Mouse (Mus musculus): ENCODE results near the gene Rgma. TPM values are rescaled to one million over a fixed set of nuclear protein-coding genes. Genes with fewer than 3 reads are reported as not detected.

The Rgma gene
- polyA plus RNA-seq, 1 experiment from 2014 or later = 4.8 TPM

DNA sequence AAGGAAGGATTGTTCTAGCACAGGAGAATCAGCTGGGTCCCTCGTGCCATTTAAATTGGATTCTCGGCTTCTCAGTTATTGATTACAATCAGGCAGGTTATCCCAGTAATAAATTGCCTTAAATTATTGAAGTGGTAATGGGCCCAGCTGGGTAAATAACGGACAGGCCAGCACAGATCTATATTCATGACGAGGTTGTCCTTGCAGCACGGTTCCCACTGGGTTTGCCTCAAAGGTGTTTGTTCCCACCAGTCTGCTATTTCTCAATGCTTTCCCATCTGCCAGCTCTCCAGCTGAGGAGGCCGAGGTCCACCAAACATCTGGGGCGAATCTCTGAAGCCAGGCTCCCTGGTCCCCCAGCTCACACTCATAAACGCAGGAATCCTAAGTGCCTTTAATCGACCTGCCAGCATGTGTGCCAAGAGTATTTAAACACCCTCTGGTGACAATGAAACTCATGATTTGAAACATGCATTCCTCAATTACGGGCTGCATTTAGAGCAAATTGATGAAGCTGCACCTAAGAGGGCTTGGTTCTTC lies 26.7 kb upstream of the Rgma start:
- TF ChIP-seq EP300 (IDR thresholded peaks at IDR 0.05) (no peak), CTCF (IDR thresholded peaks at IDR 0.05) (no peak)
- DNase-seq (ENCODE audit: low spot score) (no peak), ATAC-seq (no peak)

DNA sequence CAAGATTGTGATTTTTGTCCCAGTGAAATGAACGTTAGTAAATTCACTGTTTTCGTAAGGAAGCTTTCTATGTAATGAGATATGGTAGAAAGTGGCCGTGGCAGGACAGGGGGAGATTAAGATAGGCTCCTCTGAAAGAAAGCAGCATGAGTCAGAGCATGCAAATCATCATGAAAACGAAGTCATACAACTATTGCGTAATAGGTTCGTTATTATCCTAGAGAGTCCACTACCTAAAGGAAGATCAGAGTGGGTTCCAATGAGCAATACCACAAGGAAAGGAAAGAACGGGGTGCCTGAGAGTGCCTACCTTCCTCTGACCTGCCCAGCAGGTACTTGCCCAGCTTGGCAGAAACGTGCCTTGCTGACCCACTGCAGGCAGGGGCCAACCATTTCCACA lies 26.2 kb upstream of the Rgma start:
- H3K4me1 ChIP-seq (ENCODE audit: insufficient read depth, low read depth, low read length) = no peaks in the 10 kb centered on the region
- ATAC-seq (no peak), DNase-seq (ENCODE audit: low spot score) (no peak)
- H3K4me3 ChIP-seq (ENCODE audit: low read depth, low read length) = no peak overlapping the region
- no peak overlapping the region for H3K27ac ChIP-seq (ENCODE audit: low read length)
- 64% methylated on average over 8 of the region's 8 CpGs for WGBS
- no peaks in the 10 kb centered on the region for H3K36me3 ChIP-seq (ENCODE audit: insufficient read depth, low read length)
- no peaks in the 10 kb centered on the region for H3K9me3 ChIP-seq (ENCODE audit: low read length)
- no peaks in the 10 kb centered on the region for H3K27me3 ChIP-seq (replicated peaks; ENCODE audit: insufficient read depth, low read length)
- no peak overlapping the region for H3K9ac ChIP-seq (replicated peaks; ENCODE audit: low read depth)
- no peak overlapping the region for H3K4me2 ChIP-seq (replicated peaks; ENCODE audit: low read depth, low read length)
- TF ChIP-seq EP300 (IDR thresholded peaks at IDR 0.05) (no peak), CTCF (IDR thresholded peaks at IDR 0.05) (no peak)

More for the DNA sequence above, 26.7 kb upstream of the Rgma start:
- Histone ChIP-seq H3K9ac (replicated peaks; ENCODE audit: low read depth) (no peak overlapping the region), H3K9me3 (ENCODE audit: low read length) (no peaks in the 10 kb centered on the region), H3K27ac (ENCODE audit: low read length) (no peak overlapping the region), H3K4me3 (ENCODE audit: low read depth, low read length) (no peak overlapping the region), H3K27me3 (replicated peaks; ENCODE audit: insufficient read depth, low read length) (no peaks in the 10 kb centered on the region), H3K36me3 (ENCODE audit: insufficient read depth, low read length) (no peaks in the 10 kb centered on the region), H3K4me1 (ENCODE audit: insufficient read depth, low read depth, low read length) (no peaks in the 10 kb centered on the region), H3K4me2 (replicated peaks; ENCODE audit: low read depth, low read length) (no peak overlapping the region)
- 40% methylated on average over 10 of the region's 10 CpGs for WGBS

DNA sequence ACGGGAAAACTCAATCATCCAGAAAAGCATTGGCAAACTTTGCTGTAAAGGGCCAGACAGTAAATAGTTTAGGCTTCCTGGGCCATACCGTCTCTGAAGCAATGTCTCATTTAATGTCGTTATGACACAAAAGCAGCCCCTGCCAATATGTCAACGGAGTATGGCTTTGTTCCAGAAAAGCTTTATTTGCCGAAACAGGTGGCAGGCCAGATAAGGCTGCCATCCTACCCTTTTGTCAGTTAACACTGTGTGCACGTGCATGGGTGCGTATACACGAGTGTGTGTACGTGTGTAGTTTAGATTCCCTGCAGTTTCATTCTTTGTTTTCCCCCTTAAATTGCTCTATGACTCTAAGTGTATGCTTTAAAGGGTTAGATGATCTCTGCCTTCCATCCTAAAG lies 20.1 kb upstream of the Rgma start:
- 37% methylated on average over 9 of the region's 9 CpGs for WGBS
- H3K9ac ChIP-seq (replicated peaks; ENCODE audit: low read depth) = no peak overlapping the region

DNA sequence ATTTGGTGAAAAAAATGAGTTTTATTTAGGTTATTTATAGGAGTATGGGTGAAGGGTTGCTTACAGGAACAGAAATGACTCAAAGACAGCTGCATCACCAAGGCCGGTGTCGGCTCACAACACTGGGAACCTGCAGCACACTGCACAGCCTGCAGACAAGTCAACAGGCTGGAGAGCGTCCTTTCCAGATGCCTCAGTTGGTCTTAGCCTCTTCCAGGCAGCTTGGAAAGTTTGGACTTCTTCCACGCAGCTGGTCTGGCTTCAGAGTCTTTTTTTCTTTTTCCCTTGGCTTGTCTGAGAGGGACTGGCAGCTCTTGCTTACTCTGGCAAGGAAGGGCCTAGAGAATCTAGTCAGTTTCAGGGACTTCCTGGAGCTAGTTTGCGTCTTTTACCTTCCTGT lies 18.4 kb upstream of the Rgma start:
- Histone ChIP-seq H3K36me3 (ENCODE audit: insufficient read depth, low read length) (no peaks in the 10 kb centered on the region), H3K4me2 (replicated peaks; ENCODE audit: low read depth, low read length) (no peak overlapping the region), H3K9ac (replicated peaks; ENCODE audit: low read depth) (no peak overlapping the region), H3K4me3 (ENCODE audit: low read depth, low read length) (no peak overlapping the region), H3K9me3 (ENCODE audit: low read length) (no peaks in the 10 kb centered on the region), H3K27me3 (replicated peaks; ENCODE audit: insufficient read depth, low read length) (no peaks in the 10 kb centered on the region), H3K27ac (ENCODE audit: low read length) (no peak overlapping the region), H3K4me1 (ENCODE audit: insufficient read depth, low read depth, low read length) (no peaks in the 10 kb centered on the region)
- TF ChIP-seq EP300 (IDR thresholded peaks at IDR 0.05) (no peak), CTCF (IDR thresholded peaks at IDR 0.05) (no peak)
- 79% methylated on average over 5 of the region's 5 CpGs for WGBS
- no peak for ATAC-seq
- no peak for DNase-seq (ENCODE audit: low spot score)

More for the DNA sequence above, 20.1 kb upstream of the Rgma start:
- no peak for DNase-seq (ENCODE audit: low spot score)
- Histone ChIP-seq H3K9me3 (ENCODE audit: low read length) (no peaks in the 10 kb centered on the region), H3K27ac (ENCODE audit: low read length) (no peak overlapping the region), H3K4me2 (replicated peaks; ENCODE audit: low read depth, low read length) (no peak overlapping the region), H3K36me3 (ENCODE audit: insufficient read depth, low read length) (no peaks in the 10 kb centered on the region), H3K4me1 (ENCODE audit: insufficient read depth, low read depth, low read length) (no peaks in the 10 kb centered on the region), H3K4me3 (ENCODE audit: low read depth, low read length) (no peak overlapping the region), H3K27me3 (replicated peaks; ENCODE audit: insufficient read depth, low read length) (no peaks in the 10 kb centered on the region)
- ATAC-seq = no peak
- TF ChIP-seq CTCF (IDR thresholded peaks at IDR 0.05) (no peak), EP300 (IDR thresholded peaks at IDR 0.05) (no peak)

DNA sequence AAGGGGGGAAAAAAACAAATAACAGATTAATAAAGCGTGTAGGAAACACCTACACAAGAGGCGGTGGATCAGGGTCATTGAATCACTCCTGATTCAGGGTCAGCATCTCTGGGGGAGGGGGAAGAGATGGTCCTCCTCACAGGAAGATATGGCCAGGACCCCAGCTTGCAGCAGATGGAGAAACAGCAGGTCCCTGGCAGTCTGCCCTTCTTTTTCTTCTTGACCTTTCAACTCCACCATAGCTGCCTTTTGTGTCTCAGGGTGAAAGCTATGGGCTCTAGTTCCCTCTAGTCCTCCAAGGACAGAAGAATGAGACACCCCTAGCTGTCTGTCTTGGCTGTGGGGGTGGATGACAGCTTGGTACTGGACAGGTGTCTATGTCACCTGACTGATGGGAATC lies 17.7 kb upstream of the Rgma start:
- Histone ChIP-seq H3K9me3 (ENCODE audit: low read length) (no peaks in the 10 kb centered on the region), H3K4me1 (ENCODE audit: insufficient read depth, low read depth, low read length) (no peaks in the 10 kb centered on the region), H3K4me2 (replicated peaks; ENCODE audit: low read depth, low read length) (no peak overlapping the region), H3K9ac (replicated peaks; ENCODE audit: low read depth) (no peak overlapping the region), H3K27me3 (replicated peaks; ENCODE audit: insufficient read depth, low read length) (no peaks in the 10 kb centered on the region), H3K4me3 (ENCODE audit: low read depth, low read length) (no peak overlapping the region), H3K27ac (ENCODE audit: low read length) (no peak overlapping the region), H3K36me3 (ENCODE audit: insufficient read depth, low read length) (no peaks in the 10 kb centered on the region)
- WGBS = 85% methylated on average over 2 of the region's 2 CpGs
- ATAC-seq (no peak), DNase-seq (ENCODE audit: low spot score) (no peak)
- TF ChIP-seq CTCF (IDR thresholded peaks at IDR 0.05) = no peak
- TF ChIP-seq EP300 (IDR thresholded peaks at IDR 0.05) = no peak

DNA sequence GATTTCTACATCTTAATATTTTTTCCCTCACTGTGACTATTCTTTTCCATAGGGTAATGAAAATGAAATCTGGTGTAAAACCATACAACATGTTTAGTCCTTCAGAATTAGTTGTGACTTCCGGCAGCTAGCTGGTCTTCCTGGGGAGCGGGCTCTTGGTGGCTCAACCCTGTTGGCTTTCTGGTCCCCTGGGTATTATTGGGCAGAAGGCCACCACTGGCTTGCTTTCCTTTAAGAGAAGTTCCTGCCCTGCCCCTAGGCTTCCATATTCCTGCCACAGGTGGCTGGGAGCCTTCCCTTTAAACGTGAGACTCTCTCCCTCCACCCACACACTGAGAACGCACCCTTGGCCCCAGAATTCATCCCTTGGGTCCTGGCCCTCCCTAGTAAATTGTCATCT lies 9.8 kb upstream of the Rgma start:
- Histone ChIP-seq H3K4me1 (ENCODE audit: insufficient read depth, low read depth, low read length) (no peaks in the 10 kb centered on the region), H3K27ac (ENCODE audit: low read length) (no peak overlapping the region), H3K36me3 (ENCODE audit: insufficient read depth, low read length) (no peaks in the 10 kb centered on the region), H3K9ac (replicated peaks; ENCODE audit: low read depth) (no peak overlapping the region), H3K27me3 (replicated peaks; ENCODE audit: insufficient read depth, low read length) (no peaks in the 10 kb centered on the region), H3K4me3 (ENCODE audit: low read depth, low read length) (no peak overlapping the region), H3K9me3 (ENCODE audit: low read length) (no peaks in the 10 kb centered on the region), H3K4me2 (replicated peaks; ENCODE audit: low read depth, low read length) (no peak overlapping the region)
- no peak for DNase-seq (ENCODE audit: low spot score)
- ATAC-seq = no peak
- TF ChIP-seq CTCF (IDR thresholded peaks at IDR 0.05) = no peak
- TF ChIP-seq EP300 (IDR thresholded peaks at IDR 0.05) = no peak
- 78% methylated on average over 4 of the region's 4 CpGs for WGBS

DNA sequence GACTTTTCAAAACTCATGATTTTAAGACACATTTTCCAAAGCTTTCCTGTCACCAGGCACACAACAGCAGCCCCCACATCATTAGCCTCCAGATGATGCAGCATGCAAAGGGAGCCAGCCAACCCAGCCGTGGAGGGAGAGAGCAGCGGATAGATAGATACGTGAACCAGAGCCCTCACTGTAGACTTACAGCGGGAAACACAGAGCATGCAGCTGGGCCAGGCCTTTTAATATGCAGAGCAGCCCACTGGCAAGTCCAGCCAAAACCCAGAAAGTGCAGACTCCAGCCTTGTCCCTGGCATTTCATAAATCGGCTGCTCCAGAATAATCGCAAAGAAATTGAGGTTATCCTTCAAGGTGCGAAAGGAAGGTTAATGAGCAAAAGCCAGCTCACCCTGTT lies 9.3 kb upstream of the Rgma start:
- Histone ChIP-seq H3K27me3 (replicated peaks; ENCODE audit: insufficient read depth, low read length) (no peaks in the 10 kb centered on the region), H3K4me3 (ENCODE audit: low read depth, low read length) (no peak overlapping the region), H3K9me3 (ENCODE audit: low read length) (no peaks in the 10 kb centered on the region), H3K27ac (ENCODE audit: low read length) (no peak overlapping the region), H3K36me3 (ENCODE audit: insufficient read depth, low read length) (no peaks in the 10 kb centered on the region), H3K4me2 (replicated peaks; ENCODE audit: low read depth, low read length) (no peak overlapping the region), H3K4me1 (ENCODE audit: insufficient read depth, low read depth, low read length) (no peaks in the 10 kb centered on the region), H3K9ac (replicated peaks; ENCODE audit: low read depth) (no peak overlapping the region)
- no peak for DNase-seq (ENCODE audit: low spot score)
- no peak for ATAC-seq
- no peak for TF ChIP-seq CTCF (IDR thresholded peaks at IDR 0.05)
- no peak for TF ChIP-seq EP300 (IDR thresholded peaks at IDR 0.05)
- 78% methylated on average over 7 of the region's 7 CpGs for WGBS
